Mouse (Mus musculus) lung, postnatal 0 days (tissue): ENCODE data around the gene Clec2d. TPM values are rescaled to one million over a fixed set of nuclear protein-coding genes. Genes with fewer than 3 reads are reported as not detected.

ENCODE experiments used
- ATAC-seq: fragments of 200-750 bp; cut with Nextera tagmentation; 2 replicates; pipeline ENCODE4 v1.8.0; 2017; ENCODE audit warnings: moderate library complexity
- DNase-seq: peaks from one replicate; pipeline ENCODE4 v3.0.0-alpha.2; 2016; ENCODE audit warnings: low spot score
- H3K27ac ChIP-seq: fragments of 300-500 bp; sonication (generic); 2 replicates; pipeline ENCODE4 v1.5.1; 2014; ENCODE audit warnings: antibody characterized with exemption, mild to moderate bottlenecking, low read length, mixed read lengths
- H3K27me3 ChIP-seq: fragments of 300-500 bp; sonication (generic); replicated peaks from 2 replicates; pipeline ENCODE4 v1.6.1; 2014; ENCODE audit warnings: low read length, mixed read lengths; ENCODE audit not compliant: insufficient read depth
- H3K36me3 ChIP-seq: fragments of 300-500 bp; sonication (generic); 2 replicates; pipeline ENCODE4 v1.6.1; 2014; ENCODE audit warnings: low read length, mixed read lengths; ENCODE audit not compliant: insufficient read depth
- H3K4me1 ChIP-seq: fragments of 300-500 bp; sonication (generic); 2 replicates; pipeline ENCODE4 v1.6.1; 2014; ENCODE audit warnings: antibody characterized with exemption, low read depth, low read length, mixed read lengths; ENCODE audit not compliant: insufficient read depth
- H3K4me2 ChIP-seq: fragments of 300-500 bp; sonication (generic); replicated peaks from 2 replicates; pipeline ENCODE4 v1.6.1; 2014; ENCODE audit warnings: low read depth, mild to moderate bottlenecking, low read length, moderate library complexity, mixed read lengths
- H3K4me3 ChIP-seq: fragments of 300-500 bp; sonication (generic); 2 replicates; pipeline ENCODE4 v1.5.1; 2014; ENCODE audit warnings: low read depth, low read length
- H3K9ac ChIP-seq: fragments of 300-500 bp; sonication (generic); replicated peaks from 2 replicates; pipeline ENCODE4 v1.6.1; 2014; ENCODE audit warnings: low read depth, mild to moderate bottlenecking
- H3K9me3 ChIP-seq: fragments of 300-500 bp; sonication (generic); 2 replicates; pipeline ENCODE4 v1.6.1; 2016; ENCODE audit warnings: low read length, mixed read lengths
- CTCF ChIP-seq: IDR thresholded peaks from 2 replicates; pipeline ENCODE4 v1.5.1; 2016; ENCODE audit warnings: antibody characterized with exemption, mild to moderate bottlenecking
- EP300 ChIP-seq: IDR thresholded peaks from 2 replicates; pipeline ENCODE4 v1.6.1; 2016; ENCODE audit warnings: antibody characterized with exemption, mild to moderate bottlenecking, control low read depth
- WGBS: fragments of 180-500 bp; shearing (Covaris S2); extraction: QIAGEN DNeasy Blood & Tissue Kit; methylation state at CpG from one replicate; pipeline ENCODE4 v1.1.7; 2014; 5-methylcytosine and 5-hydroxymethylcytosine counted together
- polyA plus RNA-seq: library from polyadenylated mRNA; unstranded; fragments of >200 nt; fragmentation: Nextera tagmentation; extraction: Ambion mirVana; gene quantifications from 2 replicates; pipeline ENCODE4 v1.2.1, GENCODE M21; 2015

The Clec2d gene
- polyA plus RNA-seq, 1 experiment from 2014 or later, result 5.1 TPM

DNA sequence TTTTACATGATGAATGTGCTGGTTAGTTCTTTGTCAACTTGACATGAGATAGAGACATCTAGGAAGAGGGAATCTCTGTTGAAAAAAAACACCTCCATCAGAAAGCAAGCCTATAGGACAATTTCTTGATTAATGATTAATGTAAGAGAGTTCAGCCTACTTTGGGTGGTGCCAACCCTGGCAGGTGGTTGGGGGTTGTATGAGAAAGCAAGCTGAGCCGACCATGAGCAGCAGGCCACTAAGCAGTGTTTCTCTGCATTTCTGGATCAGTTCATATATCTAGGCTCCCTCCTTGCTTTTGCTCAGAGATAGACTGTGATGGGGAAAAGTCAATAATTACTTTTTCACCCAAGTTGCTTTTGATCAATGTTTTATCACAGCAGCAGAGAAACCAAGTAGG is 23.9 kb downstream of the Clec2d start:
- H3K4me2 ChIP-seq, result no peak overlapping the region
- no peaks in the 10 kb centered on the region for H3K9me3 ChIP-seq
- H3K27me3 ChIP-seq, result no peaks in the 10 kb centered on the region
- DNase-seq (no peak), ATAC-seq (no peak)
- no peak overlapping the region for H3K9ac ChIP-seq
- no peak overlapping the region for H3K27ac ChIP-seq
- WGBS, result 41% methylated on average over 1 of the region's 1 CpGs
- H3K4me1 ChIP-seq, result no peaks in the 10 kb centered on the region
- no peak overlapping the region for H3K4me3 ChIP-seq
- H3K36me3 ChIP-seq, result no peaks in the 10 kb centered on the region
- TF ChIP-seq EP300 (no peak), CTCF (no peak)

DNA sequence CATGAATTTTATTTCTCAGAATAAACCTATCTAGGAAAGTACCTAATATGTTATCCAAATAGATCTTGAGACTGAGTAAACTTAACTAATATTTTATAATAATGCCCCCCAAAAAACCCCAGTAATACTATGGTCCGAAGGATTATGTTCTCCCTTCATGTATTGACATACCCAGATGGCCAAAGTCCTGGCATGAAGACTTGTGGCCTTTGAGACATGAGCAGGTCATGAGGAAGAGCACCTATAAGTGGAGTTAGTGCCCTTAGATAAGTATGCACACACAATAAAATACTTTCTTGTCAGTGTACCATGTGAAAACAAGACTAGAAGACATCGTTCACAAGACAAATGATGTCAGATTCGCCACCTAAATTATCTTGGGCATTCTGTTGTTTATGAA is 24.4 kb downstream of the Clec2d start:
- Histone ChIP-seq H3K9me3 (no peaks in the 10 kb centered on the region), H3K9ac (no peak overlapping the region), H3K4me2 (no peak overlapping the region), H3K4me1 (no peaks in the 10 kb centered on the region), H3K4me3 (no peak overlapping the region), H3K27me3 (no peaks in the 10 kb centered on the region), H3K36me3 (no peaks in the 10 kb centered on the region), H3K27ac (no peak overlapping the region)
- ATAC-seq (no peak), DNase-seq (no peak)
- 84% methylated on average over 3 of the region's 3 CpGs for WGBS
- no peak for TF ChIP-seq CTCF
- no peak for TF ChIP-seq EP300

DNA sequence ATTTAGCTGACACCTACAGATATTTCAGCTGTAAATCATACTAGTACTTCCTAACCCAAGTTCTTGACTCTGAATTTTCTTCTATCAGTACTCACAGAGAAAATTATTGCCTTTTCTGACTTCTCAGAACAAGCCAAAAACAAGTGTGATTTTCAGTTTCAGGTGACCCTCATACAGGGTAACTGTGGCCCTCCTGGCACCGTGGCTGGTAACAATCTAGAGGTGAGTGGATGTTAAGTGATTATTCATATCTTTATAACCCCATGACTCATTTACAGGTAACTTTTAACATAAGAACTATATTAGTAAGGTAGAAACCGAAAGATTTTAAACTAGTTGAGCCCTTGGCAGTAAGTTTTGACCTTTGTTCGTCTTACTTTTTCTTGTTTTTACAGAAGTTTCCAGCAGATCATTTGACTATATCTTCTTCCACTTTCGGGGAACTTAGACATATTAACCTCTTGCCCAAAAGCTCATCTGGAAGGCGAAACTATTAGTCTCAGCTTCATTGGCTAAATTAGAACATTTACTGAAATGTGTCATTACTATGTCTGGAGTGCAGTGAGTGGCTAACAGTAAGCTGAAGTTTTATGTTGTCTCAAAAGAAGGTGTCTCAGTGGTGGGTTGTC is 28.6 kb downstream of the Clec2d start:
- Histone ChIP-seq H3K4me2 (no peak overlapping the region), H3K4me3 (no peak overlapping the region), H3K9me3 (no peaks in the 10 kb centered on the region), H3K27ac (no peak overlapping the region), H3K36me3 (no peaks in the 10 kb centered on the region), H3K4me1 (peaks cover 4% of the 10 kb centered on the region; the same call in 1 of the 2 replicates), H3K9ac (no peak overlapping the region), H3K27me3 (no peaks in the 10 kb centered on the region)
- no peak for TF ChIP-seq EP300
- TF ChIP-seq CTCF, result no peak
- no peak for DNase-seq
- no peak for ATAC-seq
- 87% methylated on average over 5 of the region's 5 CpGs for WGBS

DNA sequence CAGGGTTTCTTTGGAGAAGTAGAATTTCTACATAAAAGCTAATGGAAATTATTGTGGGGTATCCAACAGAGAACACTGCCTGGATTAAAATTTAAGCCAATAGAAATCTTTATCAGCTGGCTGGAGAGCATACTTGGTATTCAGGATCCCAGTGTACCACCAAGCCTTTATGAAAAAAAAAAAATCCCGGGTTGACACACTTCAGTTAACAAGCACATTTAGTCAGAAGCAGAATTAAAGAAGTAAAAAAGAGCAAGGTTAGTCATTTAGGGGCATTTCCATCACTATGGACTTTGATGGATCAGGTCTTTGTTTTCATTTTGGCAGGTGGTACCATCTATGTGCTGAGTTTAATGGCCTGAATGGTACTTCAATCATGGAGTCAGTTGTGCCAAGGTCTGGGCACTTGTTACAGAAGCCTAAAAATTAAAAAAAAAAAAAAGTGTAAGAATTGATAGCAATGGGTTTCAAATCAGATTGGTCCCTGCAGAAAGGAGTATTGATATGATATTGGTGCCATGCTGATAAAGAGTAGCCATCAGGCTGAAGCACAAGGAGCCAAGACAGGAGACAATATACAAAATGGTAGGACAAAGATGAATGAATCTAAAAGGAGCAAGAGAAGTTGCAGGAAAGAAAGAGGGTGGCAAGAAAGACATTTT is 29.5 kb downstream of the Clec2d start:
- H3K27ac ChIP-seq, result no peak overlapping the region
- TF ChIP-seq EP300 (no peak), CTCF (no peak)
- no peak overlapping the region for H3K4me2 ChIP-seq
- H3K9ac ChIP-seq, result no peak overlapping the region
- no peaks in the 10 kb centered on the region for H3K27me3 ChIP-seq
- ATAC-seq, result no peak
- peaks cover 4% of the 10 kb centered on the region; the same call in 1 of the 2 replicates for H3K4me1 ChIP-seq
- H3K9me3 ChIP-seq, result no peaks in the 10 kb centered on the region
- no peak overlapping the region for H3K4me3 ChIP-seq
- WGBS, result 64% methylated on average over 1 of the region's 1 CpGs
- H3K36me3 ChIP-seq, result no peaks in the 10 kb centered on the region
- no peak for DNase-seq

DNA sequence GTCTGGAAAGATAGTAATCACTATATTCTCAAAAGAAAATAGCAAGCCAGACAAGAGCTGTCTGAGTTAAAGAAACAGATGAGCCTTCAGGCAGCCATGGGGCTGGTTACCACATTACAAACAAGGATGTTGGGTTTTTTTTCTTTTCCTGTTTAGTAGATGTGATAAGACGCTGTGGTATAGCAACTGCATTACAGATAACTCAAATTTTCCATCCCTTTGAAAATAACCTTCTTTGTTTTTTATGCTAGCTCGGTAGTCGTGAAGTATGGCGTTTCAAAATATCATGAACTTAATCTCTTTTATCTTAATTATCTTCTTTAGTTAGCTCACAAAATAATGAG is 30.0 kb downstream of the Clec2d start:
- WGBS, result 58% methylated on average over 4 of the region's 4 CpGs

DNA sequence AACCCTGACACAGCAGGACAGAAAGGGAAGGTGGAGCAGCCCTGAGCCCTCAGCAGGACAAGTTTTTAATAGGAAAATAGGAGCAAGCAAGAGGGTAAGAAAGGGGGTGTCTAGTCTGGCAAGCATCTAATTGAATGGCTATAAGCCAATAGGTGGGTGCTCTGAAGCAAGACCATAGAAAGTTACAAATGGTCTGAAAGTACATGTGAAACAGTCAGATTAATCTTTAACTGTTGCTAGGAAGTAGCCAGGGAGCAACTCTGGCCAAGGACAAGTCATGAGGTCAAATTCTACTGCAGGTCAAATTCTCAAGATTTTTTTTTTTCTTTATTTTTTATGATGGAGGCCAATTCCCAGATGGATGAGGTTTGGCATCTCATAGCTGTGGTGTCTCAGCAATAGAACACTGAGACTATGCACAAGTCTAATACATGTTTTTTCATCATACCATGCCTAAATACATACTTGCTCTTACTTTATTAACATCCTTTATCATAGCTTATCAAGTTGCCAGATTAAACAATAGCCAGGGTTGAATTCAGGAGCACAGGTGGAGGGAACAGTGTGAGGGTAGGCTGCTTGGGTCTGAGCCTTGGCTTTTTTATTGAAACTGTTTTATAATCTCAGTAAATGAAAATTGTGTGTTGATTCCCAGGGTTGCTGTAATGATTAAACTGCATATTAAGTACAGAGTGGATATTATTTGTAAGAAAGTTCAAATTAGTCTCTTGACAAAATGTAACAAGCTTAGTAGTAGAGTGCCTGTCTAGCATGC is 32.2 kb downstream of the Clec2d start:
- peak overlapping the region; percentile 43 for H3K27ac ChIP-seq
- H3K36me3 ChIP-seq, result no peaks in the 10 kb centered on the region
- no peaks in the 10 kb centered on the region for H3K9me3 ChIP-seq
- no peak overlapping the region for H3K4me2 ChIP-seq
- no peaks in the 10 kb centered on the region for H3K27me3 ChIP-seq
- no peak overlapping the region for H3K9ac ChIP-seq
- no peak overlapping the region for H3K4me3 ChIP-seq
- ATAC-seq (no peak), DNase-seq (peak; percentile 28)
- peaks cover 8% of the 10 kb centered on the region; the same call in 1 of the 2 replicates for H3K4me1 ChIP-seq
- TF ChIP-seq CTCF, result no peak
- 0 out of 2 replicates have a peak, but pooled peaks have one; percentile 17 for TF ChIP-seq EP300

More for the DNA sequence above, 30.0 kb downstream of the Clec2d start:
- TF ChIP-seq EP300 (peak; percentile 75), CTCF (no peak)
- DNase-seq (peak; percentile 34), ATAC-seq (no peak)
- Histone ChIP-seq H3K4me1 (peaks cover 4% of the 10 kb centered on the region; the same call in 1 of the 2 replicates), H3K27me3 (no peaks in the 10 kb centered on the region), H3K4me3 (no peak overlapping the region), H3K27ac (no peak overlapping the region), H3K9me3 (no peaks in the 10 kb centered on the region), H3K9ac (no peak overlapping the region), H3K4me2 (no peak overlapping the region), H3K36me3 (no peaks in the 10 kb centered on the region)
